Mouse (Mus musculus) brown adipose tissue, adult 24 weeks (tissue): ENCODE results near the gene Gm11569. TPM values are rescaled to one million over a fixed set of nuclear protein-coding genes. Genes with fewer than 3 reads are reported as not detected.

Source experiments
- polyA plus RNA-seq: library from polyadenylated mRNA; stranded (reverse); fragments of >200 nt; gene quantifications from 2 replicates; pipeline ENCODE4 v1.2.4, GENCODE M21; 2012; ENCODE audit not compliant: missing spikeins, insufficient read depth, insufficient read length

Gene Gm11569
- polyA plus RNA-seq, 1 experiment = not detected

Other genes starting within 250 kb of the Gm11569 start
- gene Krtap3-3, start 248.1 kb downstream of the Gm11569 start, polyA plus RNA-seq = not detected in 2 replicates
- not detected in 2 replicates for gene Krtap3-2, start 242.1 kb downstream of the Gm11569 start, polyA plus RNA-seq
- not detected in 2 replicates for gene Gm11939, start 239.5 kb downstream of the Gm11569 start, polyA plus RNA-seq
- not detected in 2 replicates for gene Krtap3-1, start 232.3 kb downstream of the Gm11569 start, polyA plus RNA-seq
- gene Krtap1-5, start 217.9 kb downstream of the Gm11569 start, polyA plus RNA-seq = not detected in 2 replicates
- gene Krtap1-4, start 215.3 kb downstream of the Gm11569 start, polyA plus RNA-seq = not detected in 2 replicates
- not detected in 2 replicates for gene Krtap1-3, start 207.6 kb downstream of the Gm11569 start, polyA plus RNA-seq
- gene Krtap9-3, start 200.8 kb downstream of the Gm11569 start, polyA plus RNA-seq = not detected in 2 replicates
- gene Gm11938, start 195.6 kb downstream of the Gm11569 start, polyA plus RNA-seq = not detected in 2 replicates
- gene Gm11937, start 188.7 kb downstream of the Gm11569 start, polyA plus RNA-seq = not detected in 2 replicates
- gene Krtap2-4, start 184.1 kb downstream of the Gm11569 start, polyA plus RNA-seq = not detected in 2 replicates
- not detected in 2 replicates for gene Gm11562, start 178.5 kb downstream of the Gm11569 start, polyA plus RNA-seq
- gene Krtap4-1, start 170.7 kb downstream of the Gm11569 start, polyA plus RNA-seq = not detected in 2 replicates
- not detected in 2 replicates for gene Krtap4-2, start 163.8 kb downstream of the Gm11569 start, polyA plus RNA-seq
- not detected in 2 replicates for gene Krtap4-7, start 154.8 kb downstream of the Gm11569 start, polyA plus RNA-seq
- not detected in 2 replicates for gene Gm11555, start 148.7 kb downstream of the Gm11569 start, polyA plus RNA-seq
- not detected in 2 replicates for gene Gm11563, start 140.0 kb downstream of the Gm11569 start, polyA plus RNA-seq
- gene Krtap4-6, start 133.0 kb downstream of the Gm11569 start, polyA plus RNA-seq = not detected in 2 replicates
- not detected in 2 replicates for gene Gm14190, start 108.2 kb downstream of the Gm11569 start, polyA plus RNA-seq
- not detected in 2 replicates for gene Gm14180, start 64.6 kb downstream of the Gm11569 start, polyA plus RNA-seq
- not detected in 2 replicates for gene Gm11595, start 26.0 kb downstream of the Gm11569 start, polyA plus RNA-seq
- not detected in 2 replicates for gene Krtap4-8, start 18.2 kb downstream of the Gm11569 start, polyA plus RNA-seq
- gene Krtap4-9, start 13.7 kb downstream of the Gm11569 start, polyA plus RNA-seq = not detected in 2 replicates
- not detected in 2 replicates for gene Gm11596, start 5.5 kb downstream of the Gm11569 start, polyA plus RNA-seq
- gene Gm11554, start 5.5 kb upstream of the Gm11569 start, polyA plus RNA-seq = not detected in 2 replicates
- not detected in 2 replicates for gene Krtap4-13, start 11.0 kb upstream of the Gm11569 start, polyA plus RNA-seq
- gene Gm11564, start 16.7 kb upstream of the Gm11569 start, polyA plus RNA-seq = not detected in 2 replicates
- gene 2300003K06Rik, start 39.1 kb upstream of the Gm11569 start, polyA plus RNA-seq = not detected in 2 replicates
- gene Krtap4-16, start 52.7 kb upstream of the Gm11569 start, polyA plus RNA-seq = not detected in 2 replicates
- not detected in 2 replicates for gene Gm11568, start 59.0 kb upstream of the Gm11569 start, polyA plus RNA-seq
- gene Gm11559, start 65.5 kb upstream of the Gm11569 start, polyA plus RNA-seq = not detected in 2 replicates
- not detected in 2 replicates for gene Krtap9-1, start 74.5 kb upstream of the Gm11569 start, polyA plus RNA-seq
- gene Gm11567, start 80.3 kb upstream of the Gm11569 start, polyA plus RNA-seq = not detected in 2 replicates
- not detected in 2 replicates for gene Krtap31-1, start 109.0 kb upstream of the Gm11569 start, polyA plus RNA-seq
- not detected in 2 replicates for gene Gm11565, start 115.8 kb upstream of the Gm11569 start, polyA plus RNA-seq
- gene Krtap31-2, start 137.4 kb upstream of the Gm11569 start, polyA plus RNA-seq = not detected in 2 replicates
- not detected in 2 replicates for gene Krtap9-5, start 149.5 kb upstream of the Gm11569 start, polyA plus RNA-seq
- gene Krtap29-1, start 180.1 kb upstream of the Gm11569 start, polyA plus RNA-seq = not detected in 2 replicates
- gene Krtap16-1, start 187.7 kb upstream of the Gm11569 start, polyA plus RNA-seq = not detected in 2 replicates
- gene Krtap17-1, start 195.1 kb upstream of the Gm11569 start, polyA plus RNA-seq = not detected in 2 replicates
- gene Krt33a, start 217.3 kb upstream of the Gm11569 start, polyA plus RNA-seq = not detected in 2 replicates
- gene Krt33b, start 230.9 kb upstream of the Gm11569 start, polyA plus RNA-seq = not detected in 2 replicates
- not detected in 2 replicates for gene Krt34, start 242.6 kb upstream of the Gm11569 start, polyA plus RNA-seq